Mouse (Mus musculus) ovary, adult 18-20 months (tissue): ENCODE measurements at regions not wholly inside any gene's neighbourhood (a gene's known extent, or its start where the extent isn't known, plus 50 kb on each side); places are given as distances from the start of the nearest gene placed in this dataset.

Experiments used
- DNase-seq: peaks from one replicate; pipeline ENCODE4 v3.0.0; 2022; ENCODE audit warnings: low spot score, mixed read lengths

- no peak for DNase-seq
These were observed 52.6 kb upstream of the Ptgfrn start for GRCm38 (mm10) chr3:101162536-101163159.

- DNase-seq, result peak; percentile 43
These were observed 52.0 kb upstream of the Ptgfrn start for GRCm38 (mm10) chr3:101161941-101162531.

GRCm38 (mm10) chr3:101161421-101161940 lies 51.4 kb upstream of the Ptgfrn start:
- DNase-seq, result no peak
